Mouse (Mus musculus) myocyte (in vitro differentiated cells): ENCODE measurements around the gene Creb3. TPM values are rescaled to one million over a fixed set of nuclear protein-coding genes. Genes with fewer than 3 reads are reported as not detected.
A peak's percentile ranks its signal among the peaks of the same experiment; 100 is the strongest.

Source experiments
- H3K27me3 ChIP-seq: one replicate; pipeline ENCODE4 v1.6.1; 2011; ENCODE audit not compliant: control insufficient read depth, insufficient read depth, insufficient read length
- H3K36me3 ChIP-seq: one replicate; pipeline ENCODE4 v1.6.1; 2011; ENCODE audit not compliant: control insufficient read depth, insufficient read depth
- H3K4me2 ChIP-seq: one replicate; pipeline ENCODE4 v1.6.1; 2011; ENCODE audit warnings: low read depth, control low read depth
- H3K4me3 ChIP-seq: one replicate; pipeline ENCODE4 v1.5.1; 2011; ENCODE audit warnings: mild to moderate bottlenecking, control low read depth, moderate library complexity
- H3K79me2 ChIP-seq: one replicate; pipeline ENCODE4 v1.6.1; 2011; ENCODE audit not compliant: control insufficient read depth, insufficient read depth
- H3ac ChIP-seq: one replicate; pipeline ENCODE4 v1.6.1; 2011; ENCODE audit not compliant: control insufficient read depth, insufficient read length
- CEBPB ChIP-seq: IDR thresholded peaks from 2 replicates; pipeline ENCODE4 v1.6.1; 2011; ENCODE audit warnings: mild to moderate bottlenecking, moderate library complexity; ENCODE audit not compliant: poor library complexity, insufficient read depth, severe bottlenecking
- E2F4 ChIP-seq: IDR thresholded peaks from one replicate; pipeline ENCODE4 v1.6.1; 2011; ENCODE audit warnings: mild to moderate bottlenecking, control low read depth, moderate library complexity; ENCODE audit not compliant: insufficient read depth
- MAX ChIP-seq: IDR thresholded peaks from one replicate; pipeline ENCODE4 v1.6.1; 2011; ENCODE audit warnings: low read depth, mild to moderate bottlenecking, control low read depth
- MYOD1 ChIP-seq, 3 experiments: IDR thresholded peaks; one replicate each; pipeline ENCODE4 v1.6.1; 2011; ENCODE audit warnings: control low read depth in 2 of 3, low read depth in 2 of 3, mild to moderate bottlenecking in 2 of 3, moderate library complexity in 1 of 3; ENCODE audit not compliant: insufficient read length in 2 of 3, control insufficient read depth in 1 of 3
- MYOG ChIP-seq, 3 experiments: IDR thresholded peaks; one replicate each; pipeline ENCODE4 v1.6.1; 2011; ENCODE audit warnings: control low read depth in 2 of 3, low read depth in 2 of 3, mild to moderate bottlenecking in 2 of 3; ENCODE audit not compliant: insufficient read length in 2 of 3, control insufficient read depth in 1 of 3, insufficient read depth in 1 of 3
- POLR2A ChIP-seq: IDR thresholded peaks from one replicate; pipeline ENCODE4 v1.6.1; 2011; ENCODE audit warnings: low read depth, mild to moderate bottlenecking, control low read depth, moderate library complexity; ENCODE audit not compliant: insufficient read length
- POLR2AphosphoS2 ChIP-seq: IDR thresholded peaks from one replicate; pipeline ENCODE4 v1.6.1; 2011; ENCODE audit warnings: low read depth, control low read depth; ENCODE audit not compliant: insufficient read length
- REST ChIP-seq: IDR thresholded peaks from one replicate; pipeline ENCODE4 v1.6.1; 2011; ENCODE audit warnings: mild to moderate bottlenecking, control low read depth, moderate library complexity; ENCODE audit not compliant: insufficient read depth, insufficient read length
- SRF ChIP-seq: IDR thresholded peaks from one replicate; pipeline ENCODE4 v1.6.1; 2011; ENCODE audit warnings: low read depth; ENCODE audit not compliant: control insufficient read depth, insufficient read length
- TCF12 ChIP-seq: IDR thresholded peaks from one replicate; pipeline ENCODE4 v1.6.1; 2011; ENCODE audit warnings: mild to moderate bottlenecking, control low read depth; ENCODE audit not compliant: poor library complexity, insufficient read depth, severe bottlenecking
- TCF3 ChIP-seq: IDR thresholded peaks from one replicate; pipeline ENCODE4 v1.6.1; 2011; ENCODE audit warnings: low read depth, control low read depth; ENCODE audit not compliant: insufficient read length
- USF1 ChIP-seq: IDR thresholded peaks from one replicate; pipeline ENCODE4 v1.6.1; 2011; ENCODE audit warnings: low read depth, mild to moderate bottlenecking, control low read depth, moderate library complexity
- polyA plus RNA-seq: library from polyadenylated mRNA; unstranded; fragments of >200 nt; fragmentation: generic; extraction: Trizol; gene quantifications from one replicate; pipeline ENCODE4 v1.2.1, GENCODE M21; 2012; ENCODE audit warnings: missing spikeins

The Creb3 gene
- polyA plus RNA-seq, 1 experiment: 73.9 TPM

DNA sequence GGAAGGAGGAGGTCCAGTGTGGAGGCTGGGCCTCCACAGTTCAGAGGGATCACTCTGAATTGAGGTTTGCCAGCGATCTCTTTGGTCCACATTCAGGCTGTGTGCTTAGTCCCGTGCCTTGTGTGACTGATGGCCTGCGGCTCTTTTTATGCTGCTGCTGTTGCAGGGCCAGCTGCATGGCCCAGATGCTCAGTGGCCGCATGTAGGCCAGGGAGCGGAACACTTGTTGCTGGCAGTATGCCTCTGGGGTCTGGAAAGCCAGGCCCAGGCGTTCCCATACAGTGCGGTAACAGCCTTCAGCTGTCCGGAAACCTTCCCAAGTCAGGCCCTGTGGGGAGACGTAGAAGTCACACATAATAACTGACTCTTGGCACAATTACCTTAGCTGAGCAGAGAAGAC, 5.0 kb downstream of the Creb3 start:
- Histone ChIP-seq H3K27me3 (no peaks in the 10 kb centered on the region), H3ac (no peak overlapping the region), H3K79me2 (peaks cover 10% of the 10 kb centered on the region), H3K4me3 (no peak overlapping the region), H3K36me3 (peaks cover 26% of the 10 kb centered on the region), H3K4me2 (no peak overlapping the region)
- no peak for TF ChIP-seq MYOD1 (IDR thresholded peaks at IDR 0.05; ENCODE audit: control insufficient read depth in 1 of 3, insufficient read length in 2 of 3, low read depth in 2 of 3)
- no peak for TF ChIP-seq USF1
- no peak for TF ChIP-seq TCF3
- TF ChIP-seq E2F4: no peak

- no peaks in the 10 kb centered on the region for H3K27me3 ChIP-seq
- H3K4me3 ChIP-seq: no peak overlapping the region
- TF ChIP-seq POLR2A (no peak), MYOG (IDR thresholded peaks at IDR 0.05; ENCODE audit: control insufficient read depth in 1 of 3, insufficient read depth in 1 of 3, insufficient read length in 2 of 3, low read depth in 2 of 3) (no peak), TCF12 (no peak)
- H3K36me3 ChIP-seq: peaks cover 14% of the 10 kb centered on the region
- H3ac ChIP-seq: no peak overlapping the region
- H3K4me2 ChIP-seq: no peak overlapping the region
- H3K79me2 ChIP-seq: no peaks in the 10 kb centered on the region
These were observed 9.4 kb downstream of the Creb3 start for GRCm38 (mm10) chr4:43571395-43572045.

GRCm38 (mm10) chr4:43573561-43573960, 11.4 kb downstream of the Creb3 start:
- Histone ChIP-seq H3K79me2 (peaks cover 4% of the 10 kb centered on the region), H3K27me3 (no peaks in the 10 kb centered on the region), H3K4me3 (no peak overlapping the region), H3K36me3 (peaks cover 4% of the 10 kb centered on the region), H3K4me2 (no peak overlapping the region), H3ac (no peak overlapping the region)
- TF ChIP-seq E2F4 (no peak), TCF12 (no peak), MAX (no peak), SRF (no peak), REST (no peak), CEBPB (no peak), TCF3 (no peak), MYOD1 (IDR thresholded peaks at IDR 0.05; ENCODE audit: control insufficient read depth in 1 of 3, insufficient read length in 2 of 3, low read depth in 2 of 3) (no peak), USF1 (no peak), POLR2A (no peak), MYOG (IDR thresholded peaks at IDR 0.05; ENCODE audit: control insufficient read depth in 1 of 3, insufficient read depth in 1 of 3, insufficient read length in 2 of 3, low read depth in 2 of 3) (no peak), POLR2AphosphoS2 (no peak)

GRCm38 (mm10) chr4:43575356-43575755, 13.2 kb downstream of the Creb3 start:
- H3K79me2 ChIP-seq: peaks cover 4% of the 10 kb centered on the region
- no peak overlapping the region for H3K4me2 ChIP-seq
- H3ac ChIP-seq: no peak overlapping the region
- H3K27me3 ChIP-seq: no peaks in the 10 kb centered on the region
- H3K36me3 ChIP-seq: peaks cover 4% of the 10 kb centered on the region
- TF ChIP-seq TCF12: no peak
- TF ChIP-seq MAX: no peak
- no peak for TF ChIP-seq TCF3
- TF ChIP-seq POLR2A: no peak
- TF ChIP-seq CEBPB: no peak
- no peak for TF ChIP-seq E2F4
- TF ChIP-seq USF1: no peak
- no peak for TF ChIP-seq MYOD1 (IDR thresholded peaks at IDR 0.05; ENCODE audit: control insufficient read depth in 1 of 3, insufficient read length in 2 of 3, low read depth in 2 of 3)
- no peak for TF ChIP-seq REST
- no peak for TF ChIP-seq SRF
- no peak for TF ChIP-seq MYOG (IDR thresholded peaks at IDR 0.05; ENCODE audit: control insufficient read depth in 1 of 3, insufficient read depth in 1 of 3, insufficient read length in 2 of 3, low read depth in 2 of 3)
- no peak for TF ChIP-seq POLR2AphosphoS2
- H3K4me3 ChIP-seq: no peak overlapping the region

GRCm38 (mm10) chr4:43577237-43577881, 15.2 kb downstream of the Creb3 start:
- no peaks in the 10 kb centered on the region for H3K27me3 ChIP-seq
- H3K4me2 ChIP-seq: peak overlapping the region; percentile 95
- H3K4me3 ChIP-seq: peak overlapping the region; percentile 77
- TF ChIP-seq MYOG (IDR thresholded peaks at IDR 0.05; ENCODE audit: control insufficient read depth in 1 of 3, insufficient read depth in 1 of 3, insufficient read length in 2 of 3, low read depth in 2 of 3) (no peak), POLR2A (no peak), E2F4 (no peak), REST (no peak), TCF3 (no peak), MAX (no peak), CEBPB (no peak), POLR2AphosphoS2 (no peak), MYOD1 (IDR thresholded peaks at IDR 0.05; ENCODE audit: control insufficient read depth in 1 of 3, insufficient read length in 2 of 3, low read depth in 2 of 3) (no peak), TCF12 (no peak), SRF (no peak), USF1 (no peak)
- H3K36me3 ChIP-seq: peaks cover 9% of the 10 kb centered on the region
- H3ac ChIP-seq: peak overlapping the region; percentile 47
- H3K79me2 ChIP-seq: peaks cover 4% of the 10 kb centered on the region
